8 mouse cellular contexts compared by ENCODE assay signal in the genomic region with DNA sequence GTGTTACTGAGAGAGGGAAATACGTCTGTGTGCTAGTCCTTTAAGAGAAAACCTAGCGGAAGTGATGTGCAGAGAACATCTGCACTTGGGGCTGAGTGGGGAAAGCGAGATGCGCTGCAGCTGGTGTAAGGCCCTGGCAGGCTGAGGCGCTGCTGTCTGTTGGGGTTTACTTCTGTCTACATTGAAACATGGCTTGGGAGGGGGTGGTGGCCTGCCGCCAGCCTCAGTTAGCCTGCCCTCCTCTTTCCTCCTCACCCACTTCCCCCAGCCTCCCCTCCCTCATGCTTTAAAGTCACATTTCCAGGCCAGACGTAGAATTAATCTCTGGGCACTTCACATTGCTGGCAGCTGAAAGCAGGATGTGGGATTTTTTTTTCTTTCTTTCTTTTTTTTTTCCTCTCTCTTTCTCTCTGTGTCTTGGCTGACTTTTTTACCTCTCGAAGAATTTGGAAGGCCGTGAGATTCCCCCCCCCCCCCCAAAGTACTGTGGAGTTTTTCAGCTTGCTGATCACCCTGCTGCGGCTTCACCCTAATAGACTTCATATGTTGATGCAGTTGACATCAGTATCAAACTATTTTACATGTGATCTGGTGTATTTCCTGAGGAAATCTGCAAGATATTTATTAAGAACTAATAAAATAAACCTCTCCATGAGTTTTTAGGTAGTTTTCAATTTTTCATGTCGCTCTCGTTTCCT.
DNase-seq lines count a peak whose midpoint lies in the region; ATAC-seq lines count a peak whose summit lies in the region.

No protein-coding gene starts in this region.

- H3K4me1 ChIP-seq in forebrain, embryonic 16.5 days (replicated peaks; ENCODE audit: control insufficient read depth, insufficient read depth, low read length): peaks cover 19% of the 10 kb centered on the region
- peaks cover 47% of the 10 kb centered on the region for H3K4me1 ChIP-seq in lung, embryonic 15.5 days

- peak overlapping the region; percentile 4; the same call in 1 of the 2 replicates for H3K4me2 ChIP-seq in forebrain, embryonic 16.5 days (ENCODE audit: low read length)
- H3K4me2 ChIP-seq in lung, embryonic 15.5 days: peak overlapping the region; percentile 20; the same call in 1 of the 2 replicates

- H3K36me3 ChIP-seq in forebrain, embryonic 16.5 days (ENCODE audit: control insufficient read depth, insufficient read depth): no peaks in the 10 kb centered on the region
- H3K36me3 ChIP-seq in lung, embryonic 15.5 days: no peaks in the 10 kb centered on the region

- H3K27ac ChIP-seq in forebrain, embryonic 16.5 days (ENCODE audit: low read length): peak overlapping the region; percentile 35
- H3K27ac ChIP-seq in lung, embryonic 15.5 days: peak overlapping the region; percentile 89

- H3K4me3 ChIP-seq in forebrain, embryonic 16.5 days (replicated peaks; ENCODE audit: low read length): no peak overlapping the region
- H3K4me3 ChIP-seq in lung, embryonic 15.5 days: no peak overlapping the region

- DNase-seq in CD4-positive, CD25-positive, alpha-beta regulatory T cell, adult 2 months (ENCODE audit: low read depth, low spot score): peak; percentile 81
- peak; percentile 26 to 36 for DNase-seq in adrenal gland, adult 18-20 months (ENCODE audit: low spot score in 2 of 2)
- DNase-seq in heart, postnatal 10 days: peak; percentile 83 to 90
- peak; percentile 85 for DNase-seq in kidney, postnatal 14 days
- DNase-seq in right cerebral cortex, postnatal 10 days (ENCODE audit: low spot score in 2 of 2): peak; percentile 72 to 82
- peak; percentile 76 to 79 for DNase-seq in urinary bladder, postnatal 4 days (ENCODE audit: low spot score in 2 of 2)

- no peaks in the 10 kb centered on the region for H3K9me3 ChIP-seq in forebrain, embryonic 16.5 days (ENCODE audit: control insufficient read depth, low read length)
- H3K9me3 ChIP-seq in lung, embryonic 15.5 days: no peaks in the 10 kb centered on the region

- no peak overlapping the region for H3K9ac ChIP-seq in forebrain, embryonic 16.5 days (replicated peaks; ENCODE audit: low read depth, low read length)
- H3K9ac ChIP-seq in lung, embryonic 15.5 days: no peak overlapping the region

- H3K27me3 ChIP-seq in forebrain, embryonic 16.5 days (replicated peaks; ENCODE audit: control insufficient read depth, insufficient read depth, low read length): no peaks in the 10 kb centered on the region
- no peaks in the 10 kb centered on the region for H3K27me3 ChIP-seq in lung, embryonic 15.5 days

- peak; percentile 73 for ATAC-seq in forebrain, embryonic 16.5 days
- ATAC-seq in lung, embryonic 15.5 days (ENCODE audit: borderline replicate concordance, extremely low read depth, low FRiP score, low TSS enrichment): peak; percentile 95

- intact Hi-C loops in heart, postnatal 10 days (cut with DNase I): loop anchor here (2.0 kb wide), 1 partner anchor 34 kb away; no protein-coding TSS in a partner anchor

- 50% methylated on average over 12 of the region's 12 CpGs for WGBS in forebrain, embryonic 16.5 days
- WGBS in lung, embryonic 15.5 days: 17% methylated on average over 12 of the region's 12 CpGs

Comparison
In these comparisons a context has a peak if more than half of its experiments do, and no peak if none do; other contexts are left out.
1. DNase-seq: peak in every context shown above with its lines; median percentile 86 in heart, postnatal 10 days; 85 in kidney, postnatal 14 days; 81 in CD4-positive, CD25-positive, alpha-beta regulatory T cell, adult 2 months; 78 in urinary bladder, postnatal 4 days; 77 in right cerebral cortex, postnatal 10 days; 31 in adrenal gland, adult 18-20 months.